Mouse (Mus musculus): ENCODE data around the gene Aldh16a1.
"Not testable (repeated sequence)": the region's sequence is repeated elsewhere in the genome, so short reads cannot be mapped to it uniquely, and the experiment has no call there.

Aldh16a1 gene

GRCm38 (mm10) chr7:45157459-45157858 is 3.1 kb upstream of the Aldh16a1 start:
- DNase-seq (ENCODE audit: low spot score): no peak

DNA sequence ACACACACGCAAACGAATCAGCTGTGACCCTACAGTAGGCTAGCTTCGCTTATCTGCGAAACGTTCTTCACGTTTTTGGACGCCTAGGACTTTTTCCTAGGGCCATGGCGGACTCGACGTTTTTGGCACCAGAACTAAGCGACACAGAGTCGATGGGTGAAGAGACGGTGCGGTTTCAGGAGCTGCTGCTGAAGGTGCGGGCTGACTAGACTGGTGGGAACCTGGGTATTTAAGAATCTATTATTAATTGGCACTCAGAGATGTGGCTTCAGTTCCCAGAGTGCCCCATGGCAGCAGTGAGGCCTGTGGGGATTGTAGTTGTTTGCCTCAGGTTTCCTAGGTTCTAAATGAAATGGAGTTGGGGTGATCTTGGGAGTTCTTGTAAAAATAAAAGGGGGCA is 1.8 kb upstream of the Aldh16a1 start:
- DNase-seq (ENCODE audit: low spot score): no peak

GRCm38 (mm10) chr7:45155590-45155989 is 1.2 kb upstream of the Aldh16a1 start:
- no peak for DNase-seq (ENCODE audit: low spot score)

GRCm38 (mm10) chr7:45154993-45155514 is 670 bp upstream of the Aldh16a1 start:
- peak; percentile 56 for DNase-seq (ENCODE audit: low spot score)

DNA sequence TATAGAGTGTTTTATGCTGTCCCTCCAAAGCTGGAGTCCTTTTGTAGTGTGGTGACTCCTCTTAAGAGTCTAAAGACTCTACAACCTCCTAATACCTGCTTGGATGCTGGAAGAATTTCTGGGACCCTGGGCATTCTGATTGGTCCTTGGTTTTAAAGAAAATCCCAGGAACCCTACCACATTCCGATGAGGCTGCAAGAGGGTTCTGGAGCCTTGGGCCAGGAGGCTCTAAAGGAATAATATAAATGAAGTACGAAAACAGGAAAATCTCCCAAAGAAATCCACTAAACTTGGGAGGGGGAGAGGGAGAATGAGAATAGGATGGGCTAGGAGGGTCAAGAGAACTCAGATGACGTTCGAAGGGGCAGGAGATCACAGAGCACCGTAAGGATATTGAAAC is 798 bp downstream of the Aldh16a1 start:
- no peak for DNase-seq (ENCODE audit: low spot score)

DNA sequence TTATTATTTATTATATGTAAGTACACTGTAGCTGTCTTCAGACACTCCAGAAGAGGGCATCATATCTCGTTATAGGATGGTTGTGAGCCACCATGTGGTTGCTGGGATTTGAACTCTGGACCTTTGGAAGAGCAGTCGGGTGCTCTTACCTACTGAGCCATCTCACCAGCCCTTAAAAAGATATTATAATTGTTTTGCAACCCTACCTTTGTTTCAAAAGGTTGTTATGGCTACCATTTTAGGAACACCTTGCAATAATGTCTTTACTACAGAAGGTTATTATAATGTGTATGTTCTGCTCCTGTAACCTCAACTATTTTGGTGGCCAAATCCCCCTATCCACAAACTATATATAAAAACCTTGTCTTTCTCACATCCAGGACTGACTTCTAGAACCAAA is 1.3 kb downstream of the Aldh16a1 start:
- not testable (repeated sequence) for DNase-seq (ENCODE audit: low spot score)

DNA sequence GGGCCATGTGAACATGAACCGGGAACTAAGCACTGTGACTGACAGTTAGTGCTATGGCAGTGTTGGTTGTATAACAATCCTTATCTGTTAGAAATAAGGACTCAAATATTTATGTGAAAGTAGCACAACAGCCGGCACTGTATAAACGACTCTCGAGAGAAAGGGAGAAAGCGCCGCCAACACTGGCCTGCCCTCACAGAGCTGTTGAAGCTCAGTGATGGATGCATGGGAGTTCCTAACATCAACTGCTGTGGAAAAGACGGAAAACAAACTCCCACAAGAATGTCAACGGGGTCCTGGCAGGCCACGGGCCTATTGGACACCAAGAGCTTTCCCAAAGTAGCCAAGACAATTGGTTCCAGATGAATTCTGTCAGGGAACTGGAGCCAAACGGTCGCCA is 3.1 kb downstream of the Aldh16a1 start:
- DNase-seq (ENCODE audit: low spot score): peak; percentile 46

DNA sequence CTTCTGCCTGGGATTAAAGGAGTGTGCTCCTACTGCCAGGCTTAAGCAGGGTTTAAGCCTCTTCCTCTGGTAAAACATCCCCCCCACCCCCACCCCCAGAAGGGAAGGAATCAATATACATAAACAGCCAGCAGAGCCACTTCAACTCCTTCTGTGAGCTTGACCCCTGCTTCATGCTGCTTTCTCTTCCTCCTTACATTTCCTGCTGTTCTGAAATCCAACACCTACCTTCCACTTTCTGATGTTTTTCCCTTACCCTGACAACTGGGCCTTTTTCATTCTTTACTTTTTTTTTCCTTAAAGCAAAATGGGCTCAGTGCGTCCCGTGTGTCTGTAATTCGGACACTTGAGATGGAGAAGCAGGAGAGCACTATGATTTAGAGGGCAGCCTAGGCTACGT is 4.1 kb downstream of the Aldh16a1 start:
- DNase-seq (ENCODE audit: low spot score): no peak

DNA sequence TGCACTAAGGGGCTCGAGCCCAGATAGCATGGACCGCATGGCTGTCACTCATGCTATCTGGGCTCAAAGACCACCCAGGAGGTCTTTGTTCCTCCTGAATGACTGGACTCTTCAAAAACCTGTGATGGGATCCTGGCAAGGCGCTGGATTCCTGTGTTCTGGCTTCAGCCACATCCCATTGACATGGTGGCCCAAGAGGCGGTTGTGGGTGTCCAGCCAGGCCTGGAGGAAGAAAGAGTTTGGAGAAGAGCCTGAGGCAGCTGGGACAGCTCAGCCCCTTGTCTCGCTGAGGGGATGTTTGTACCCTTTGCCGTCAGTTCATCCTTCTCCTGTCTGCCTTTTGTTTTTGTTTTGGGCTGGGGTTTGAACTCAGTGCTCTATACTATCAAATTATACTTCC is 4.8 kb downstream of the Aldh16a1 start:
- DNase-seq (ENCODE audit: low spot score): no peak

- no peak for DNase-seq (ENCODE audit: low spot score)
These were observed 5.8 kb downstream of the Aldh16a1 start for GRCm38 (mm10) chr7:45148534-45149098.

GRCm38 (mm10) chr7:45147899-45148298 is 6.5 kb downstream of the Aldh16a1 start:
- DNase-seq (ENCODE audit: low spot score): no peak

DNA sequence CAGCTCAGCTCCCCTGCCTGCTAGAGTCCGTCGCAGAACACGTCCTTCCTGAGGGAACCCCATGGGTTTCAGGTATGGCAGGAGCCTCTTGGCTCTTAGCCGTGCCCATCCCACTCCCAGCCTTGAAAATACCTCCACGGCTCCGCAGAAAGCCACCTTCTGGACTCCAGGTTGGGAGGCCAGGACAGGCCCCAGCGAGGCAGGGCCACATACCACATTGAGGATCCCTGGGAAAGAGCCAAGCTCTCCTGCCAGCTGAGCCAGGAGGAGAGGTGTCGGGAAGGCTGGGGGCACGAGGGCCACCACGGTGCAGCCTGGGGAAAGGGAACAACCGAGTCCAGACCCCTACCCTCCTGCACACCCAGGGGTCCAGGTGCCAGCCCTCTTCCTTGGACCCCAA is 7.1 kb downstream of the Aldh16a1 start:
- DNase-seq (ENCODE audit: low spot score): no peak

DNA sequence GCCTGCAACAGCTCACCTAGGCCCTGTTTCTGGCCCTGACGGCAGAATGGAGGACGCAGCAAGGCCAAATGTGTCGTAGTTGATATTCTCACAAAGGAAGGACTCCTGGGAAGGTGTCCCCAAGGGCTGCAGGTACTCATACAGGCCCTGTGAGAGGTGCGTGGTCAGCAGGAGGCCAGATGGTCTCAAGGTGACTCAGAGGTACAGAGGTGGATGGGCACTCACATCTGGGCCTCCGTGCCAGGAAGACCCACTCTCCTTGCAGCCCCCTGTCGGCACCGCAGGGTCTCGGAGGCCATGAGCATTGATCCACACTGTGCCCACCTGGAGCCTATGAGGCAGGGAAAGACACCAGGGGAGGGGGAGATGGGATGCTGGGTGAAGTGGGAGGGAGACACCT is 8.9 kb downstream of the Aldh16a1 start:
- no peak for DNase-seq (ENCODE audit: low spot score)

GRCm38 (mm10) chr7:45144368-45145174 is 9.8 kb downstream of the Aldh16a1 start:
- DNase-seq (ENCODE audit: low spot score): no peak

GRCm38 (mm10) chr7:45141914-45142313 is 12.5 kb downstream of the Aldh16a1 start:
- no peak for DNase-seq (ENCODE audit: low spot score)

DNA sequence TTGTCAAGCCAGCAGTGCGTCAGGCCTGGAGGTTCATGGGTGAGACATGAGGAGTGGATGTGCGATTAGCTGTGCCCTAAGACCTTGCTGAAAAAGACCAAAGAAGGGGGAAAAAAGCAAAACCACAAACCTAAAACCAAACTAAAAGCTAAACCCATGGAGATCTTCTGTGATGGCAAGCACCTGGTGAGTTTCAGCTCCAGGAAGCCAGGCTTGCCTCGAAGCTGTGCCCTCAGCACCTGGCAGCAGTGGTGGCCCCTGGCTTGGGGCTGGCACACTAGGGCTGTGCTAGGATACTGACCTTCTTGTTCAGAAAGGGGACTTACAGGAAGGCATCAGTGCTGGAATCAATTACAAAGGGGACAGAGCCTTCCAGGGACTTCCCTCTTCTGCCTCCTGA is 13.1 kb downstream of the Aldh16a1 start:
- no peak for DNase-seq (ENCODE audit: low spot score)

GRCm38 (mm10) chr7:45139904-45140723 is 14.3 kb downstream of the Aldh16a1 start:
- no peak for DNase-seq (ENCODE audit: low spot score)

DNA sequence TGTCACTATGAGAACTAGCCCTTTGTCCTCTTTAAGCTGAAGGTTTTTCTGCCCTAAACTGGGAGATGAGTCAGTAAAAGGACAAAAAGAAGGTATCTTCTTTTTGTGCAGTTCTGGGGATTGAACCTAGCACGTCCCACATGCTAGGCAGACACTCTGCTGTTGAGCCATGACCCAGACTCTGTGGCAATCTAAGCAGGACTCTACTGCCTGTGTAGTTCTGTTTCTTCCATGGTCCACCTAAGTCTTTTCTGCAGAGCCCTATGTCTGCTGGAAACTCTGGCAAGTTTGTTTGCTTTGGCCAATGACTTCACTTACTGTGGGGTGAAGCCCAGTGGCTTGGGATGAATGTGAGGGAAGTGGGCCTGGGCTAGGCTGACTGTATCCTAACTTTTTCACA is 16.0 kb downstream of the Aldh16a1 start:
- no peak for DNase-seq (ENCODE audit: low spot score)

DNA sequence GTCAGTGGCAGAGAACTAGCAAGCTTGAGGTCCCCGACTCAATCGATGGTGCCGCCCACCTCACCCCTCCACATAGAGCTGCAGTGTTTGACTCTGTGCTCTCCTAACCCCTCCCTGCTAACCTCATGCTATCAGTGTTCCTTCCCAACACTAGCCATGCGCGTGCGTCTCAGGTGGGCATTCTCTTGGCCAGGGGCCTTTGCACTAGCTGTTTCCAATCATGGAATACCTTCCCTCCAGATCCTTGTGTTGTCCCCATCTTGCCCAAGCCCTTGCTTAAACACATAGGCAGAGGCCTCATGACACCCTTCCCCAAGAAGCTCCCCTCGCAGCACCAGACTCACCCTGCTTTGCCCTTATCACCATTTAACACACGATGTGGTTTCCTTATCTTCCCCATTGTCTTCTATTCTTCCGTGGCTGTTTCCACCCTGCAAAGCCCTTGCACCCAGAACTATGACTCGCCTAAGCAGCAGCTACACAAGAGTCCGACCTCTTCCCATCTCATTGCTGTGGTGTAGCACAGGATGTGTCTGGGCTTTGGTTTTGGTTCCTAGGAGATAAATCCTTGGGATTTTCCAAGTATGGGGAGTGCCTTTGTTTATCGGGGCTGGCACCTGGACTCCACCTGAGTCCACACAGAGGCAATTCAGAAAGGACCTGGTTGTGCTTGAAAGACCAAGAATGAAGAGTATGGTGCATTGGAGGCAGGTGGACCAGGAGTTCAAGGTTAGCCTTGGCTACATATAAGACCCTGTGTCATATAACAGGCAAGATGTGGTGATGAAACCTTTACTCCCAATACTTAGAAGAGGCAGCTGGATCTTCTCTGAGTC is 17.0 kb downstream of the Aldh16a1 start:
- DNase-seq (ENCODE audit: low spot score): no peak

GRCm38 (mm10) chr7:45135993-45136567 is 18.3 kb downstream of the Aldh16a1 start, which contains the start of the genes Gm45713 and Flt3l:
Gene Gm45713 (minus strand): TSS chr7:45136231.
Gene Flt3l (minus strand): TSS chr7:45136432.
- peak; percentile 87 for DNase-seq (ENCODE audit: low spot score)

- DNase-seq (ENCODE audit: low spot score): no peak
These were observed 19.0 kb downstream of the Aldh16a1 start for GRCm38 (mm10) chr7:45135370-45135769.
